9 mouse cellular contexts compared by ENCODE assay signal in genomic region chr13:38410322-38410865, GRCm38 (mm10).
A peak's percentile ranks its signal among the peaks of the same experiment; 100 is the strongest.
DNase-seq lines count a peak whose midpoint lies in the region; ATAC-seq and TF ChIP-seq lines count a peak whose summit lies in the region.
"Had no signal": no experiment of that assay in that cellular context is flagged by ENCODE, and none has a peak within 500 bp of the region (broad histone marks: within the 10 kb centered on the region; RNA-seq: fewer than 3 reads in every experiment).

No protein-coding gene starts in this region.

- no peak overlapping the region for H3K9ac ChIP-seq in hindbrain, embryonic 11.5 days (ENCODE audit: low read depth, low read length)
- no peak overlapping the region for H3K9ac ChIP-seq in hindbrain, embryonic 12.5 days
- no peak overlapping the region for H3K9ac ChIP-seq in forebrain, embryonic 13.5 days
- no peak overlapping the region for H3K9ac ChIP-seq in heart, embryonic 14.5 days (ENCODE audit: low read length)
- H3K9ac ChIP-seq in lung, embryonic 14.5 days, result no peak overlapping the region

- no peaks in the 10 kb centered on the region for H3K4me1 ChIP-seq in hindbrain, embryonic 11.5 days (replicated peaks; ENCODE audit: control insufficient read depth, insufficient read depth, low read length)
- H3K4me1 ChIP-seq in hindbrain, embryonic 12.5 days, result no peaks in the 10 kb centered on the region; the same call in 1 of the 2 replicates
- peaks cover 10% of the 10 kb centered on the region for H3K4me1 ChIP-seq in forebrain, embryonic 13.5 days
- H3K4me1 ChIP-seq in heart, embryonic 14.5 days (ENCODE audit: control insufficient read depth in 2 of 2, insufficient read depth in 2 of 2, low read length in 2 of 2), result peaks cover 15 to 24% of the 10 kb centered on the region in 2 experiments
- H3K4me1 ChIP-seq in lung, embryonic 14.5 days (ENCODE audit: insufficient read depth), result peaks cover 7% of the 10 kb centered on the region; the same call in 1 of the 2 replicates

- H3K36me3 ChIP-seq in hindbrain, embryonic 11.5 days (ENCODE audit: control insufficient read depth, insufficient read depth, low read length), result no peaks in the 10 kb centered on the region
- H3K36me3 ChIP-seq in hindbrain, embryonic 12.5 days, result no peaks in the 10 kb centered on the region
- H3K36me3 ChIP-seq in forebrain, embryonic 13.5 days (ENCODE audit: poor library complexity, severe bottlenecking), result no peaks in the 10 kb centered on the region
- no peaks in the 10 kb centered on the region for H3K36me3 ChIP-seq in heart, embryonic 14.5 days (ENCODE audit: control insufficient read depth, insufficient read depth, low read length)
- no peaks in the 10 kb centered on the region for H3K36me3 ChIP-seq in lung, embryonic 14.5 days (ENCODE audit: insufficient read depth)

- DNase-seq in hindbrain, embryonic 11.5 days (ENCODE audit: low spot score), result peak; percentile 25
- peak; percentile 53 to 63 for DNase-seq in kidney, postnatal 36 days
- DNase-seq in lung, embryonic 14.5 days, result peak; percentile 95
- DNase-seq in right cerebral cortex, adult 2 months (ENCODE audit: low spot score in 2 of 2), result peak; percentile 70 to 79
- DNase-seq in natural killer cell, adult 2 months (ENCODE audit: low spot score in 2 of 2), result no peak

- no peak overlapping the region for H3K4me2 ChIP-seq in hindbrain, embryonic 11.5 days (replicated peaks; ENCODE audit: low read depth, low read length)
- no peak overlapping the region for H3K4me2 ChIP-seq in hindbrain, embryonic 12.5 days (replicated peaks)
- peak overlapping the region; percentile 42 for H3K4me2 ChIP-seq in forebrain, embryonic 13.5 days
- peak overlapping the region; percentile 55 for H3K4me2 ChIP-seq in heart, embryonic 14.5 days (ENCODE audit: low read length)
- H3K4me2 ChIP-seq in lung, embryonic 14.5 days, result peak overlapping the region; percentile 51

- H3K9me3 ChIP-seq in hindbrain, embryonic 11.5 days (ENCODE audit: control insufficient read depth, low read length), result no peaks in the 10 kb centered on the region
- H3K9me3 ChIP-seq in hindbrain, embryonic 12.5 days (replicated peaks), result no peaks in the 10 kb centered on the region
- H3K9me3 ChIP-seq in forebrain, embryonic 13.5 days (replicated peaks), result no peaks in the 10 kb centered on the region
- no peaks in the 10 kb centered on the region for H3K9me3 ChIP-seq in heart, embryonic 14.5 days (ENCODE audit: control insufficient read depth, low read length)
- no peaks in the 10 kb centered on the region for H3K9me3 ChIP-seq in lung, embryonic 14.5 days (ENCODE audit: low read depth, low read length)

- no peaks in the 10 kb centered on the region for H3K27me3 ChIP-seq in hindbrain, embryonic 11.5 days (ENCODE audit: control insufficient read depth, insufficient read depth, low read length)
- no peaks in the 10 kb centered on the region for H3K27me3 ChIP-seq in hindbrain, embryonic 12.5 days
- no peaks in the 10 kb centered on the region for H3K27me3 ChIP-seq in forebrain, embryonic 13.5 days
- no peaks in the 10 kb centered on the region for H3K27me3 ChIP-seq in heart, embryonic 14.5 days (ENCODE audit: control insufficient read depth, insufficient read depth, low read length)
- no peaks in the 10 kb centered on the region for H3K27me3 ChIP-seq in lung, embryonic 14.5 days (ENCODE audit: insufficient read depth, low read length)

- H3K4me3 ChIP-seq in hindbrain, embryonic 11.5 days (ENCODE audit: low read depth, low read length), result no peak overlapping the region
- no peak overlapping the region for H3K4me3 ChIP-seq in hindbrain, embryonic 12.5 days
- no peak overlapping the region for H3K4me3 ChIP-seq in forebrain, embryonic 13.5 days
- H3K4me3 ChIP-seq in heart, embryonic 14.5 days (ENCODE audit: control insufficient read depth in 1 of 2, insufficient read depth in 1 of 2, low read depth in 1 of 2, low read length in 2 of 2), result peak overlapping the region in 1 of 2 experiments; percentile 15; a peak in 2 of 4 replicates
- no peak overlapping the region for H3K4me3 ChIP-seq in lung, embryonic 14.5 days (ENCODE audit: low read depth, low read length)
- H3K4me3 ChIP-seq: erythroblast, embryonic 14.5 days had no signal

- no peak for ATAC-seq in hindbrain, embryonic 11.5 days (ENCODE audit: low FRiP score)
- no peak for ATAC-seq in hindbrain, embryonic 12.5 days (ENCODE audit: low FRiP score)
- peak; percentile 88 for ATAC-seq in forebrain, embryonic 13.5 days
- ATAC-seq in heart, embryonic 14.5 days (ENCODE audit: insufficient number of reproducible peaks, insufficient read depth, low FRiP score, low read depth), result peak; percentile 71; the same call in 1 of the 2 replicates
- ATAC-seq in lung, embryonic 14.5 days (ENCODE audit: insufficient read depth), result peak; percentile 86

- H3K27ac ChIP-seq in hindbrain, embryonic 11.5 days (ENCODE audit: low read depth, low read length), result no peak overlapping the region
- H3K27ac ChIP-seq in hindbrain, embryonic 12.5 days, result no peak overlapping the region
- peak overlapping the region; percentile 57; the same call in 1 of the 2 replicates for H3K27ac ChIP-seq in forebrain, embryonic 13.5 days
- H3K27ac ChIP-seq in heart, embryonic 14.5 days (replicated peaks in 1 of 2; ENCODE audit: control insufficient read depth in 1 of 2, insufficient read depth in 1 of 2, low read depth in 2 of 2, low read length in 2 of 2), result 0 out of 4 replicates have a peak overlapping the region, but pooled peaks of 1 of the 2 experiments have one; percentile 27
- H3K27ac ChIP-seq in lung, embryonic 14.5 days (ENCODE audit: low read depth), result 0 out of 2 replicates have a peak overlapping the region, but pooled peaks have one; percentile 54

- TF ChIP-seq CTCF in lung, embryonic 14.5 days (IDR thresholded peaks at IDR 0.05; ENCODE audit: low read depth), result no peak

- 36% methylated on average over 15 of the region's 15 CpGs for WGBS in hindbrain, embryonic 11.5 days
- 29% methylated on average over 15 of the region's 15 CpGs for WGBS in hindbrain, embryonic 12.5 days
- 10% methylated on average over 15 of the region's 15 CpGs for WGBS in forebrain, embryonic 13.5 days
- WGBS in heart, embryonic 14.5 days, result 6% methylated on average over 15 of the region's 15 CpGs
- WGBS in lung, embryonic 14.5 days, result 6% methylated on average over 15 of the region's 15 CpGs

Comparison
In these comparisons a context has a peak if more than half of its experiments do, and no peak if none do; other contexts are left out.
1. ATAC-seq: peak in forebrain, embryonic 13.5 days (single experiment), heart, embryonic 14.5 days (single experiment) and lung, embryonic 14.5 days (single experiment); none in hindbrain, embryonic 11.5 days (single experiment) and hindbrain, embryonic 12.5 days (single experiment).
2. DNase-seq: peak in hindbrain, embryonic 11.5 days (single experiment), kidney, postnatal 36 days (2 of 2), lung, embryonic 14.5 days (single experiment) and right cerebral cortex, adult 2 months (2 of 2); none in natural killer cell, adult 2 months (0 of 2).
3. H3K27ac ChIP-seq: peak in forebrain, embryonic 13.5 days (single experiment) and lung, embryonic 14.5 days (single experiment); none in hindbrain, embryonic 11.5 days (single experiment) and hindbrain, embryonic 12.5 days (single experiment).
4. H3K4me2 ChIP-seq: peak in forebrain, embryonic 13.5 days (single experiment), heart, embryonic 14.5 days (single experiment) and lung, embryonic 14.5 days (single experiment); none in hindbrain, embryonic 11.5 days (single experiment) and hindbrain, embryonic 12.5 days (single experiment).